Mouse (Mus musculus): ENCODE measurements around the gene Lyrm4.

DNA sequence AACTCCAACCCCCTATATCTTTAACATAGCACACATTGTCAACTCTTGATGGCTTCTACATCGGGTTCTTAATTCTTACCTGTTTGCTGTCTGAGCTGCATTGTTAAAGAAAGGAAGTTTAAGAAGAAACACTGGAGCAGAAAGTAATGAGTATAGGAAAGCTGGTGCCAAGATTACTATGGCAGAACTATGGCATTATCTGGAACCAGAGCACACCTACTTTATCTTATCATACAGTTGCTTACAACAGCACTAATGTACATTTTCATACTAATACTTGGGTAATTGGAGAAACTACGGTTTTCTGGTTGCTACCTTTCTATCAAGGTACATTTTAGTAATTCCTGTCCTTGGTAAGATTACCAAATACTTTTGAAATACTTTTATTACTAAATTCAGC is 29.9 kb downstream of the Lyrm4 start:
- TF ChIP-seq CTCF (conservative IDR thresholded peaks at IDR 0.05; ENCODE audit: low read length) (no peak), NANOG (IDR thresholded peaks at IDR 0.05; ENCODE audit: borderline replicate concordance, low read length) (no peak)
